Mouse (Mus musculus): ENCODE results near the gene Tiam1. TPM values are rescaled to one million over a fixed set of nuclear protein-coding genes. Genes with fewer than 3 reads are reported as not detected.

The Tiam1 gene
- polyA plus RNA-seq, 1 experiment from 2014 or later = 12.3 TPM

GRCm38 (mm10) chr16:90007391-90007977 is 136.1 kb downstream of the Tiam1 start:
- Histone ChIP-seq H3K9ac (no peak overlapping the region), H3K9me3 (no peaks in the 10 kb centered on the region), H3K27me3 (replicated peaks) (no peaks in the 10 kb centered on the region), H3K4me2 (replicated peaks) (no peak overlapping the region), H3K27ac (peak overlapping the region; percentile 36; the same call in 1 of the 2 replicates), H3K4me1 (replicated peaks) (no peaks in the 10 kb centered on the region), H3K36me3 (no peaks in the 10 kb centered on the region), H3K4me3 (replicated peaks) (no peak overlapping the region)
- ATAC-seq = no peak
- 58% methylated on average over 13 of the region's 13 CpGs for WGBS

- WGBS = 95% methylated on average over 14 of the region's 14 CpGs
- no peaks in the 10 kb centered on the region for H3K27me3 ChIP-seq (replicated peaks)
- H3K9me3 ChIP-seq = no peaks in the 10 kb centered on the region
- H3K36me3 ChIP-seq = no peaks in the 10 kb centered on the region
- H3K4me3 ChIP-seq (replicated peaks) = no peak overlapping the region
- no peak overlapping the region for H3K4me2 ChIP-seq (replicated peaks)
- no peak overlapping the region for H3K9ac ChIP-seq
- ATAC-seq = no peak
- no peaks in the 10 kb centered on the region for H3K4me1 ChIP-seq (replicated peaks)
- no peak overlapping the region for H3K27ac ChIP-seq
These were observed 140.0 kb downstream of the Tiam1 start for GRCm38 (mm10) chr16:90003556-90003955.

- Histone ChIP-seq H3K9me3 (no peaks in the 10 kb centered on the region), H3K27me3 (replicated peaks) (no peaks in the 10 kb centered on the region), H3K27ac (no peak overlapping the region), H3K4me3 (replicated peaks) (no peak overlapping the region), H3K4me2 (replicated peaks) (no peak overlapping the region), H3K9ac (no peak overlapping the region), H3K4me1 (replicated peaks) (0 out of 2 replicates have a peak, but pooled peaks cover 7% of the 10 kb centered on the region), H3K36me3 (no peaks in the 10 kb centered on the region)
- WGBS = 87% methylated on average over 7 of the region's 7 CpGs
- no peak for ATAC-seq
These were observed 148.4 kb downstream of the Tiam1 start for GRCm38 (mm10) chr16:89995155-89995554.

GRCm38 (mm10) chr16:89993991-89994825 is 149.4 kb downstream of the Tiam1 start:
- Histone ChIP-seq H3K4me1 (replicated peaks) (0 out of 2 replicates have a peak, but pooled peaks cover 7% of the 10 kb centered on the region), H3K9ac (no peak overlapping the region), H3K27ac (no peak overlapping the region), H3K4me2 (replicated peaks) (no peak overlapping the region), H3K36me3 (no peaks in the 10 kb centered on the region), H3K27me3 (replicated peaks) (no peaks in the 10 kb centered on the region), H3K9me3 (no peaks in the 10 kb centered on the region), H3K4me3 (replicated peaks) (no peak overlapping the region)
- WGBS = 84% methylated on average over 17 of the region's 17 CpGs
- no peak for ATAC-seq

- no peak overlapping the region for H3K4me2 ChIP-seq (replicated peaks)
- ATAC-seq = no peak
- 90% methylated on average over 4 of the region's 4 CpGs for WGBS
- no peak overlapping the region for H3K27ac ChIP-seq
- H3K36me3 ChIP-seq = no peaks in the 10 kb centered on the region
- H3K4me1 ChIP-seq (replicated peaks) = 0 out of 2 replicates have a peak, but pooled peaks cover 7% of the 10 kb centered on the region
- no peak overlapping the region for H3K9ac ChIP-seq
- H3K27me3 ChIP-seq (replicated peaks) = no peaks in the 10 kb centered on the region
- no peaks in the 10 kb centered on the region for H3K9me3 ChIP-seq
- no peak overlapping the region for H3K4me3 ChIP-seq (replicated peaks)
These were observed 150.1 kb downstream of the Tiam1 start for GRCm38 (mm10) chr16:89993506-89993905.

GRCm38 (mm10) chr16:89991701-89992152 is 151.8 kb downstream of the Tiam1 start:
- Histone ChIP-seq H3K4me3 (replicated peaks) (no peak overlapping the region), H3K4me1 (replicated peaks) (0 out of 2 replicates have a peak, but pooled peaks cover 7% of the 10 kb centered on the region), H3K27ac (peak overlapping the region; percentile 48; the same call in 1 of the 2 replicates), H3K36me3 (no peaks in the 10 kb centered on the region), H3K9me3 (no peaks in the 10 kb centered on the region), H3K27me3 (replicated peaks) (no peaks in the 10 kb centered on the region), H3K9ac (no peak overlapping the region), H3K4me2 (replicated peaks) (no peak overlapping the region)
- 53% methylated on average over 12 of the region's 12 CpGs for WGBS
- ATAC-seq = peak; percentile 79

GRCm38 (mm10) chr16:89990288-89990955 is 153.1 kb downstream of the Tiam1 start:
- 0 out of 2 replicates have a peak, but pooled peaks cover 7% of the 10 kb centered on the region for H3K4me1 ChIP-seq (replicated peaks)
- no peak overlapping the region for H3K4me3 ChIP-seq (replicated peaks)
- no peaks in the 10 kb centered on the region for H3K36me3 ChIP-seq
- H3K27me3 ChIP-seq (replicated peaks) = no peaks in the 10 kb centered on the region
- 82% methylated on average over 5 of the region's 5 CpGs for WGBS
- ATAC-seq = no peak
- H3K4me2 ChIP-seq (replicated peaks) = no peak overlapping the region
- H3K9me3 ChIP-seq = no peaks in the 10 kb centered on the region
- H3K27ac ChIP-seq = no peak overlapping the region
- H3K9ac ChIP-seq = no peak overlapping the region

GRCm38 (mm10) chr16:89989816-89990215 is 153.8 kb downstream of the Tiam1 start:
- Histone ChIP-seq H3K4me1 (replicated peaks) (0 out of 2 replicates have a peak, but pooled peaks cover 7% of the 10 kb centered on the region), H3K27me3 (replicated peaks) (no peaks in the 10 kb centered on the region), H3K9me3 (no peaks in the 10 kb centered on the region), H3K9ac (no peak overlapping the region), H3K27ac (no peak overlapping the region), H3K4me3 (replicated peaks) (no peak overlapping the region), H3K4me2 (replicated peaks) (no peak overlapping the region), H3K36me3 (no peaks in the 10 kb centered on the region)
- 83% methylated on average over 10 of the region's 10 CpGs for whole genome bisulfite sequencing
- no peak for ATAC-seq

- no peak for ATAC-seq
- WGBS = 92% methylated on average over 18 of the region's 18 CpGs
- Histone ChIP-seq H3K36me3 (no peaks in the 10 kb centered on the region), H3K27me3 (replicated peaks) (no peaks in the 10 kb centered on the region), H3K27ac (no peak overlapping the region), H3K4me3 (replicated peaks) (no peak overlapping the region), H3K9ac (no peak overlapping the region), H3K9me3 (no peaks in the 10 kb centered on the region), H3K4me1 (replicated peaks) (0 out of 2 replicates have a peak, but pooled peaks cover 7% of the 10 kb centered on the region), H3K4me2 (replicated peaks) (no peak overlapping the region)
These were observed 156.8 kb downstream of the Tiam1 start for GRCm38 (mm10) chr16:89986672-89987362.

- H3K27ac ChIP-seq = no peak overlapping the region
- WGBS = 78% methylated on average over 20 of the region's 20 CpGs
- H3K9ac ChIP-seq = no peak overlapping the region
- H3K4me3 ChIP-seq (replicated peaks) = no peak overlapping the region
- no peaks in the 10 kb centered on the region for H3K4me1 ChIP-seq (replicated peaks)
- H3K9me3 ChIP-seq = no peaks in the 10 kb centered on the region
- peak; percentile 23; the same call in 1 of the 2 replicates for ATAC-seq
- no peak overlapping the region for H3K4me2 ChIP-seq (replicated peaks)
- no peaks in the 10 kb centered on the region for H3K36me3 ChIP-seq
- no peaks in the 10 kb centered on the region for H3K27me3 ChIP-seq (replicated peaks)
These were observed 157.7 kb downstream of the Tiam1 start for GRCm38 (mm10) chr16:89985702-89986481.

GRCm38 (mm10) chr16:89980075-89980744 is 163.4 kb downstream of the Tiam1 start:
- no peak overlapping the region for H3K27ac ChIP-seq
- no peaks in the 10 kb centered on the region for H3K27me3 ChIP-seq (replicated peaks)
- H3K4me2 ChIP-seq (replicated peaks) = no peak overlapping the region
- H3K36me3 ChIP-seq = no peaks in the 10 kb centered on the region
- ATAC-seq = no peak
- H3K4me3 ChIP-seq (replicated peaks) = no peak overlapping the region
- no peaks in the 10 kb centered on the region for H3K9me3 ChIP-seq
- no peak overlapping the region for H3K9ac ChIP-seq
- H3K4me1 ChIP-seq (replicated peaks) = no peaks in the 10 kb centered on the region
- WGBS = 84% methylated on average over 11 of the region's 11 CpGs
